Mouse (Mus musculus): Measurements from ENCODE around the gene Gm10065. TPM values are rescaled to one million over a fixed set of nuclear protein-coding genes. Genes with fewer than 3 reads are reported as not detected.
"Not testable (repeated sequence)": the region's sequence is repeated elsewhere in the genome, so short reads cannot be mapped to it uniquely, and the experiment has no call there.

The Gm10065 gene
- polyA plus RNA-seq (2015; fragmentation: Nextera tagmentation; extraction: Ambion mirVana), result not detected in 2 replicates

GRCm38 (mm10) chr13:21478759-21479670 lies at the start of gene Gm10065, which contains the start of gene Zkscan4:
TSS of gene Gm10065 (minus strand) at chr13:21479441.
TSS of gene Zkscan4 (plus strand) at chr13:21478907.
- not testable (repeated sequence) for H3K27me3 ChIP-seq (replicated peaks; ENCODE audit: control insufficient read depth, insufficient read depth, low read length); H3K9me3 ChIP-seq (ENCODE audit: control insufficient read depth, low read length); H3K36me3 ChIP-seq (ENCODE audit: control insufficient read depth, insufficient read depth)
- ATAC-seq, result peak; percentile 95
- H3K9ac ChIP-seq (replicated peaks; ENCODE audit: low read depth, low read length), result peak within 1 kb of the TSS; percentile 77
- H3K4me3 ChIP-seq (replicated peaks; ENCODE audit: low read length), result peak within 1 kb of the TSS; percentile 81
- peak within 1 kb of the TSS; percentile 85 for H3K27ac ChIP-seq (ENCODE audit: low read length)
- peak within 1 kb of the TSS; percentile 59 for H3K4me2 ChIP-seq (ENCODE audit: low read length)
- 2% methylated on average over 31 of the region's 31 CpGs for WGBS
- peaks cover 12% of the 10 kb centered on the region for H3K4me1 ChIP-seq (replicated peaks; ENCODE audit: control insufficient read depth, insufficient read depth, low read length)

DNA sequence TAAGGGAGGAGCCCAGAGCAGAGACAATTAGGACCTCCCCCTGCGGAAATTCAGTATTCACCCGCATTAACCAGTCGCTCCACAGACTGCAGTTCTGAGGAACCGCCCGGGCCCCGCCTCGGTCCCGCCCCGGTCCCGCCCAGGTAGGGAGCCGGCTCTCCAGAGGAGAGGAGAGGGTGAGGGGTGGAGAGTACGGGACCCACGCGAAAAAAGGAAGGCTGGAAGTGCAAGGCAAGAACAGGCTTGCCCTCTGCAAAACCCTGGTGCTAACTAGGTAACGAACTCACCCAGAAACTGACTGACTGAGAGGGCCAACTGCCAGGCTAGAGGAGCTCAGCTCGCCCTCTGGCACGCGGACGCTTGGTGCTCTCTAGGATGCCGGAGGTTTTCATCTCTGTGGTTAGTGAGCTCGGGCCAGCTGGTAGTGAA lies 27.0 kb upstream of the Gm10065 start:
- no peaks in the 10 kb centered on the region for H3K27me3 ChIP-seq (replicated peaks; ENCODE audit: control insufficient read depth, insufficient read depth, low read length)
- H3K4me2 ChIP-seq (ENCODE audit: low read length), result peak overlapping the region; percentile 81
- no peaks in the 10 kb centered on the region for H3K36me3 ChIP-seq (ENCODE audit: control insufficient read depth, insufficient read depth)
- peak overlapping the region; percentile 62 for H3K4me3 ChIP-seq (replicated peaks; ENCODE audit: low read length)
- no peaks in the 10 kb centered on the region for H3K9me3 ChIP-seq (ENCODE audit: control insufficient read depth, low read length)
- peak overlapping the region; percentile 81 for H3K27ac ChIP-seq (ENCODE audit: low read length)
- ATAC-seq, result peak; percentile 100
- peaks cover 4% of the 10 kb centered on the region for H3K4me1 ChIP-seq (replicated peaks; ENCODE audit: control insufficient read depth, insufficient read depth, low read length)
- peak overlapping the region; percentile 73 for H3K9ac ChIP-seq (replicated peaks; ENCODE audit: low read depth, low read length)
- 0% methylated on average over 21 of the region's 21 CpGs for WGBS

DNA sequence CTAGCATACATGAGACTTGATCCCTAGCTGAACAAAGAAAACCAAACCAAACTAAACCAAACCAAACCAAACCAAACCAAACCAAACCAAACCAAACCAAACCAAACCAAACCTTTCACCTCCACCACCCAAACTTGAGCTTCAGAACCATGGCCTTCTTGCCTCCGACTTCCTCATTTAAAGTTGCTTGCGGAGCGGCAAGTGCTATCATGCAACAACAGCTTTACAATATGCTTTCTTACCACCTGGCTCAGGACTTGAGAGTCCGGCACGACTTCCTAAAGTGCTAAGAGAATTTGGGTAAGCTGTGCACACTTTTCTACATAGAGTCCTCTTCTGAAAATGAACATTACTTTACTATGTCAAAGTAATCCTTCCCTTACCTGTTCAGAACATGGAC lies 23.1 kb upstream of the Gm10065 start:
- Histone ChIP-seq H3K9ac (replicated peaks; ENCODE audit: low read depth, low read length) (no peak overlapping the region), H3K4me1 (replicated peaks; ENCODE audit: control insufficient read depth, insufficient read depth, low read length) (peaks cover 4% of the 10 kb centered on the region), H3K4me2 (ENCODE audit: low read length) (no peak overlapping the region), H3K4me3 (replicated peaks; ENCODE audit: low read length) (no peak overlapping the region), H3K27me3 (replicated peaks; ENCODE audit: control insufficient read depth, insufficient read depth, low read length) (no peaks in the 10 kb centered on the region), H3K27ac (ENCODE audit: low read length) (no peak overlapping the region), H3K9me3 (ENCODE audit: control insufficient read depth, low read length) (no peaks in the 10 kb centered on the region), H3K36me3 (ENCODE audit: control insufficient read depth, insufficient read depth) (no peaks in the 10 kb centered on the region)
- WGBS, result 92% methylated on average over 5 of the region's 5 CpGs
- no peak for ATAC-seq

GRCm38 (mm10) chr13:21501182-21501581 lies 21.9 kb upstream of the Gm10065 start, which contains the start of gene Gm11273:
TSS of gene Gm11273 (minus strand) at chr13:21501418.
- ATAC-seq; H3K9ac ChIP-seq (replicated peaks; ENCODE audit: low read depth, low read length); H3K27me3 ChIP-seq (replicated peaks; ENCODE audit: control insufficient read depth, insufficient read depth, low read length); H3K36me3 ChIP-seq (ENCODE audit: control insufficient read depth, insufficient read depth); H3K9me3 ChIP-seq (ENCODE audit: control insufficient read depth, low read length); H3K4me3 ChIP-seq (replicated peaks; ENCODE audit: low read length); H3K4me2 ChIP-seq (ENCODE audit: low read length); H3K27ac ChIP-seq (ENCODE audit: low read length); H3K4me1 ChIP-seq (replicated peaks; ENCODE audit: control insufficient read depth, insufficient read depth, low read length): not testable (repeated sequence)
- 96% methylated on average over 17 of the region's 17 CpGs for WGBS

DNA sequence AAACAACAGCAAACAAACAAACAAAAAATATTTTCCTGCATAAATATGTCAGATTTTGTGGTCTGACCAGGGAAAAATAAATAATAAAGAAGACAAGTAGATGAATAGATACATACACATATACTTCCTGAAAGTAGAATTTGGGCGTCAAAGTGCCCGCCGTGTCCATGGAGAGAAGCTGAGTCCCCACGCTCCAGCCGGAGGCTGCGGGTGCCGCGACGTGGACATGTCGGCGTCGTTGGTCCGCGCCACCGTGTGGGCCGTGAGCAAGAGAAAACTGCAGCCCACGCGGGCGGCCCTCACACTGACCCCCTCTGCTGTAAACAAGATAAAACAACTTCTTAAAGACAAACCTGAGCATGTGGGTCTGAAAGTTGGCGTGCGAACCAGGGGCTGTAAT lies 15.8 kb upstream of the Gm10065 start, which contains the start of gene AK157302:
AK157302 (plus strand) TSS at position 144 of the 400 bp plus-strand sequence.
- WGBS, result 95% methylated on average over 21 of the region's 21 CpGs

GRCm38 (mm10) chr13:21492847-21493246 lies 13.6 kb upstream of the Gm10065 start:
- ATAC-seq, result no peak
- Histone ChIP-seq H3K4me2 (ENCODE audit: low read length) (no peak overlapping the region), H3K27me3 (replicated peaks; ENCODE audit: control insufficient read depth, insufficient read depth, low read length) (no peaks in the 10 kb centered on the region), H3K4me1 (replicated peaks; ENCODE audit: control insufficient read depth, insufficient read depth, low read length) (no peaks in the 10 kb centered on the region), H3K9ac (replicated peaks; ENCODE audit: low read depth, low read length) (no peak overlapping the region), H3K27ac (ENCODE audit: low read length) (no peak overlapping the region), H3K4me3 (replicated peaks; ENCODE audit: low read length) (no peak overlapping the region), H3K36me3 (ENCODE audit: control insufficient read depth, insufficient read depth) (no peaks in the 10 kb centered on the region), H3K9me3 (ENCODE audit: control insufficient read depth, low read length) (no peaks in the 10 kb centered on the region)
- WGBS, result 94% methylated on average over 5 of the region's 5 CpGs

More for the DNA sequence above, 15.8 kb upstream of the Gm10065 start, which contains the start of gene AK157302:
- Histone ChIP-seq H3K36me3 (ENCODE audit: control insufficient read depth, insufficient read depth) (no peaks in the 10 kb centered on the region), H3K4me1 (replicated peaks; ENCODE audit: control insufficient read depth, insufficient read depth, low read length) (no peaks in the 10 kb centered on the region), H3K4me2 (ENCODE audit: low read length) (no peak within 1 kb of the TSS), H3K9ac (replicated peaks; ENCODE audit: low read depth, low read length) (no peak within 1 kb of the TSS), H3K9me3 (ENCODE audit: control insufficient read depth, low read length) (no peaks in the 10 kb centered on the region), H3K4me3 (replicated peaks; ENCODE audit: low read length) (no peak within 1 kb of the TSS), H3K27me3 (replicated peaks; ENCODE audit: control insufficient read depth, insufficient read depth, low read length) (no peaks in the 10 kb centered on the region), H3K27ac (ENCODE audit: low read length) (no peak within 1 kb of the TSS)
- no peak for ATAC-seq

DNA sequence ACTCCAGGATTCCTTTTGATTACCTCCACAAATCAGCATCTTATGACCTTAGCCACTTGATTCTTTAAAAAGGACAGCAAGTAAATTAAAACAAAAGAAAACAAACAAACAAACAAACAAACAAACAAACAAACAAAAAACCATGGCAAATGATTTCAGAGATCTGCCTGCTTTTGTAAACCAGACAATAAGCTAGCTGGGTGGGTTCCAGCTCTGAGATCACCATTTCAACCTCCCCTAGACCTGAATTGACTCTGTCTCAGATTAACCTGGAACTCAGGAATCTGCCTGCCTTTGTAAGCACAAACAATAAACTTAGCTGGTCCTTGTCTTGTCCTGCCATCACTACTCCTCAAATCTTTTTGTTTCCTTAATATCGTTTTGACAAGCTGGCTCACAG lies 7.6 kb upstream of the Gm10065 start:
- no peaks in the 10 kb centered on the region for H3K9me3 ChIP-seq (ENCODE audit: control insufficient read depth, low read length)
- no peak for ATAC-seq
- H3K27me3 ChIP-seq (replicated peaks; ENCODE audit: control insufficient read depth, insufficient read depth, low read length), result no peaks in the 10 kb centered on the region
- WGBS, result 94% methylated on average over 1 of the region's 1 CpGs
- H3K4me3 ChIP-seq (replicated peaks; ENCODE audit: low read length), result no peak overlapping the region
- H3K4me2 ChIP-seq (ENCODE audit: low read length), result no peak overlapping the region
- peaks cover 10% of the 10 kb centered on the region for H3K36me3 ChIP-seq (ENCODE audit: control insufficient read depth, insufficient read depth)
- no peak overlapping the region for H3K27ac ChIP-seq (ENCODE audit: low read length)
- H3K9ac ChIP-seq (replicated peaks; ENCODE audit: low read depth, low read length), result no peak overlapping the region
- H3K4me1 ChIP-seq (replicated peaks; ENCODE audit: control insufficient read depth, insufficient read depth, low read length), result 0 out of 2 replicates have a peak, but pooled peaks cover 3% of the 10 kb centered on the region

DNA sequence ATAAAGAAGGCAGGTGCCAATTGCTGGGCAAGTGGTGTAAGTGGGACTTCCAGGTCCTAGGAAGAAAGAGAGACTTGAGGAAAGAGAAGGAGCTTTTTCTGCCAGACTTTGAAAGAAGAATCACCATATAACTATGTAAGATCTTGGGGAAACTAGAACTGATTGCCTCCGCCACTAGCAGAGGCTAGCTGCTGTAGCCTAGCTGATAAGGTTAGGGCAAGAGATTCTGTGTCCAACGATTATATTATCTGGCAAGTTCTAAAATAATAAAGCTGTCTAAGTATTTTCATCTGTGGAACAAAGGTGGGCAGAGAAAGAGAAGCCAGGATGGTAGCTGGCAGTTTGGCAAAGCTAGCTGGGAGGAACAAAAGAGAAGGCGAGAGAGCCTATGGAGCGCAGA lies 6.8 kb downstream of the Gm10065 start:
- WGBS, result 26% methylated on average over 4 of the region's 4 CpGs
- no peak overlapping the region for H3K9ac ChIP-seq (replicated peaks; ENCODE audit: low read depth, low read length)
- no peaks in the 10 kb centered on the region for H3K9me3 ChIP-seq (ENCODE audit: control insufficient read depth, low read length)
- H3K4me2 ChIP-seq (ENCODE audit: low read length), result no peak overlapping the region
- H3K4me3 ChIP-seq (replicated peaks; ENCODE audit: low read length), result no peak overlapping the region
- no peak overlapping the region for H3K27ac ChIP-seq (ENCODE audit: low read length)
- no peaks in the 10 kb centered on the region; the same call in 1 of the 2 replicates for H3K4me1 ChIP-seq (replicated peaks; ENCODE audit: control insufficient read depth, insufficient read depth, low read length)
- H3K36me3 ChIP-seq (ENCODE audit: control insufficient read depth, insufficient read depth), result no peaks in the 10 kb centered on the region
- ATAC-seq, result no peak
- H3K27me3 ChIP-seq (replicated peaks; ENCODE audit: control insufficient read depth, insufficient read depth, low read length), result peaks cover 7% of the 10 kb centered on the region; the same call in 1 of the 2 replicates

- Histone ChIP-seq H3K4me1 (replicated peaks; ENCODE audit: control insufficient read depth, insufficient read depth, low read length) (no peaks in the 10 kb centered on the region; the same call in 1 of the 2 replicates), H3K9ac (replicated peaks; ENCODE audit: low read depth, low read length) (no peak overlapping the region), H3K27me3 (replicated peaks; ENCODE audit: control insufficient read depth, insufficient read depth, low read length) (peaks cover 7% of the 10 kb centered on the region; the same call in 1 of the 2 replicates), H3K4me3 (replicated peaks; ENCODE audit: low read length) (no peak overlapping the region; the same call in 1 of the 2 replicates), H3K4me2 (ENCODE audit: low read length) (peak overlapping the region; percentile 93), H3K27ac (ENCODE audit: low read length) (no peak overlapping the region), H3K36me3 (ENCODE audit: control insufficient read depth, insufficient read depth) (no peaks in the 10 kb centered on the region), H3K9me3 (ENCODE audit: control insufficient read depth, low read length) (no peaks in the 10 kb centered on the region)
- 18% methylated on average over 9 of the region's 9 CpGs for WGBS
- no peak for ATAC-seq
Measured at GRCm38 (mm10) chr13:21469097-21469496, 10.1 kb downstream of the Gm10065 start.
